Mouse (Mus musculus): ENCODE results near the gene Olfr1360. TPM values are rescaled to one million over a fixed set of nuclear protein-coding genes. Genes with fewer than 3 reads are reported as not detected.
A peak's percentile ranks its signal among the peaks of the same experiment; 100 is the strongest.
"Not testable (repeated sequence)": the region's sequence is repeated elsewhere in the genome, so short reads cannot be mapped to it uniquely, and the experiment has no call there.

The Olfr1360 gene
- not detected in 2 replicates for polyA plus RNA-seq (2015; fragmentation: Nextera tagmentation; extraction: Ambion mirVana)

GRCm38 (mm10) chr13:21677305-21677704 lies at the start of gene Olfr1360:
Gene Olfr1360, minus strand, starts transcription at chr13:21677405.
- H3K27ac ChIP-seq = no peak within 1 kb of the TSS
- no peaks in the 10 kb centered on the region for H3K4me1 ChIP-seq
- no peak for ATAC-seq (ENCODE audit: insufficient read depth, low FRiP score, low read depth)
- H3K4me3 ChIP-seq (replicated peaks) = no peak within 1 kb of the TSS
- no peaks in the 10 kb centered on the region for H3K27me3 ChIP-seq (replicated peaks)
- H3K4me2 ChIP-seq = no peak within 1 kb of the TSS
- 76% methylated on average over 2 of the region's 2 CpGs for WGBS
- H3K9ac ChIP-seq = no peak within 1 kb of the TSS
- no peaks in the 10 kb centered on the region for H3K9me3 ChIP-seq
- H3K36me3 ChIP-seq = no peaks in the 10 kb centered on the region

GRCm38 (mm10) chr13:21722993-21723836 lies 46.0 kb upstream of the Olfr1360 start:
- H3K4me1 ChIP-seq = peaks cover 13% of the 10 kb centered on the region
- ATAC-seq (ENCODE audit: insufficient read depth, low FRiP score, low read depth) = no peak
- no peak overlapping the region for H3K4me3 ChIP-seq (replicated peaks)
- 35% methylated on average over 5 of the region's 5 CpGs for WGBS
- H3K27me3 ChIP-seq (replicated peaks) = no peaks in the 10 kb centered on the region
- peak overlapping the region; percentile 62 for H3K4me2 ChIP-seq
- H3K36me3 ChIP-seq = no peaks in the 10 kb centered on the region
- H3K27ac ChIP-seq = peak overlapping the region; percentile 91
- H3K9me3 ChIP-seq = no peaks in the 10 kb centered on the region
- H3K9ac ChIP-seq = no peak overlapping the region

GRCm38 (mm10) chr13:21722373-21722925 lies 45.2 kb upstream of the Olfr1360 start:
- no peaks in the 10 kb centered on the region for H3K36me3 ChIP-seq
- WGBS = 3% methylated on average over 11 of the region's 11 CpGs
- ATAC-seq (ENCODE audit: insufficient read depth, low FRiP score, low read depth) = peak; percentile 3; the same call in 1 of the 2 replicates
- H3K27me3 ChIP-seq (replicated peaks) = no peaks in the 10 kb centered on the region
- H3K4me1 ChIP-seq = peaks cover 16% of the 10 kb centered on the region
- no peaks in the 10 kb centered on the region for H3K9me3 ChIP-seq
- peak overlapping the region; percentile 62 for H3K4me2 ChIP-seq
- H3K4me3 ChIP-seq (replicated peaks) = peak overlapping the region; percentile 35
- H3K9ac ChIP-seq = peak overlapping the region; percentile 2; the same call in 1 of the 2 replicates
- peak overlapping the region; percentile 91 for H3K27ac ChIP-seq

GRCm38 (mm10) chr13:21721757-21722372 lies 44.7 kb upstream of the Olfr1360 start, which contains the start of gene Hist1h2bm:
Gene Hist1h2bm, plus strand, starts transcription at chr13:21722044.
- under 1% methylated on average over 33 of the region's 37 CpGs for WGBS
- Histone ChIP-seq H3K4me1 (peaks cover 16% of the 10 kb centered on the region), H3K4me2 (peak within 1 kb of the TSS; percentile 62), H3K27ac (peak within 1 kb of the TSS; percentile 91), H3K9ac (peak within 1 kb of the TSS; percentile 2; the same call in 1 of the 2 replicates), H3K4me3 (replicated peaks) (peak within 1 kb of the TSS; percentile 41)
- not testable (repeated sequence) for H3K27me3 ChIP-seq (replicated peaks); H3K36me3 ChIP-seq; H3K9me3 ChIP-seq
- peak; percentile 96 for ATAC-seq (ENCODE audit: insufficient read depth, low FRiP score, low read depth)

- not testable (repeated sequence) for H3K36me3 ChIP-seq; H3K9me3 ChIP-seq; H3K27me3 ChIP-seq (replicated peaks); H3K9ac ChIP-seq
- peak overlapping the region; percentile 86 for H3K27ac ChIP-seq
- 2% methylated on average over 20 of the region's 44 CpGs for WGBS
- ATAC-seq (ENCODE audit: insufficient read depth, low FRiP score, low read depth) = peak; percentile 2; the same call in 1 of the 2 replicates
- peak overlapping the region; percentile 41 for H3K4me3 ChIP-seq (replicated peaks)
- H3K4me1 ChIP-seq = peaks cover 16% of the 10 kb centered on the region
- H3K4me2 ChIP-seq = peak overlapping the region; percentile 44
Measured at GRCm38 (mm10) chr13:21721107-21721756, 44.0 kb upstream of the Olfr1360 start.

GRCm38 (mm10) chr13:21718381-21719080 lies 41.3 kb upstream of the Olfr1360 start:
- H3K36me3 ChIP-seq = no peaks in the 10 kb centered on the region
- peaks cover 24% of the 10 kb centered on the region for H3K4me1 ChIP-seq
- H3K4me3 ChIP-seq (replicated peaks) = peak overlapping the region; percentile 41
- no peak for ATAC-seq (ENCODE audit: insufficient read depth, low FRiP score, low read depth)
- H3K4me2 ChIP-seq = peak overlapping the region; percentile 57
- WGBS = 46% methylated on average over 4 of the region's 4 CpGs
- no peaks in the 10 kb centered on the region for H3K9me3 ChIP-seq
- peak overlapping the region; percentile 90 for H3K27ac ChIP-seq
- H3K9ac ChIP-seq = peak overlapping the region; percentile 29
- no peaks in the 10 kb centered on the region for H3K27me3 ChIP-seq (replicated peaks)

GRCm38 (mm10) chr13:21717397-21718357 lies 40.5 kb upstream of the Olfr1360 start, which contains the start of gene Hist1h3h:
Gene Hist1h3h, plus strand, starts transcription at chr13:21717659.
- H3K36me3 ChIP-seq; H3K27me3 ChIP-seq (replicated peaks); H3K9me3 ChIP-seq: not testable (repeated sequence)
- ATAC-seq (ENCODE audit: insufficient read depth, low FRiP score, low read depth) = peak; percentile 25; the same call in 1 of the 2 replicates
- Histone ChIP-seq H3K4me1 (peaks cover 23% of the 10 kb centered on the region), H3K27ac (peak within 1 kb of the TSS; percentile 96), H3K9ac (peak within 1 kb of the TSS; percentile 50), H3K4me2 (peak within 1 kb of the TSS; percentile 69), H3K4me3 (replicated peaks) (peak within 1 kb of the TSS; percentile 46)
- 1% methylated on average over 29 of the region's 56 CpGs for WGBS

GRCm38 (mm10) chr13:21716540-21717391 lies 39.6 kb upstream of the Olfr1360 start:
- H3K9ac ChIP-seq = peak overlapping the region; percentile 50
- not testable (repeated sequence) for H3K9me3 ChIP-seq; H3K36me3 ChIP-seq; H3K27me3 ChIP-seq (replicated peaks); ATAC-seq (ENCODE audit: insufficient read depth, low FRiP score, low read depth)
- peak overlapping the region; percentile 96 for H3K27ac ChIP-seq
- peak overlapping the region; percentile 46 for H3K4me3 ChIP-seq (replicated peaks)
- H3K4me1 ChIP-seq = peaks cover 21% of the 10 kb centered on the region
- WGBS = under 1% methylated on average over 16 of the region's 38 CpGs
- H3K4me2 ChIP-seq = peak overlapping the region; percentile 69

GRCm38 (mm10) chr13:21715864-21716539 lies 38.8 kb upstream of the Olfr1360 start, which contains the start of the genes Hist1h2bl and Hist1h2ai:
Gene Hist1h2bl, minus strand, starts transcription at chr13:21716143.
Gene Hist1h2ai, plus strand, starts transcription at chr13:21716422.
- H3K4me3 ChIP-seq (replicated peaks) = peak within 1 kb of the TSS; percentile 46
- peak within 1 kb of the TSS; percentile 50 for H3K9ac ChIP-seq
- peak within 1 kb of the TSS; percentile 96 for H3K27ac ChIP-seq
- H3K4me1 ChIP-seq = peaks cover 21% of the 10 kb centered on the region
- under 1% methylated on average over 36 of the region's 50 CpGs for WGBS
- not testable (repeated sequence) for H3K9me3 ChIP-seq; H3K36me3 ChIP-seq; H3K27me3 ChIP-seq (replicated peaks)
- peak within 1 kb of the TSS; percentile 69 for H3K4me2 ChIP-seq
- ATAC-seq (ENCODE audit: insufficient read depth, low FRiP score, low read depth) = peak; percentile 89
